Mouse (Mus musculus) kidney, postnatal 0 days (tissue): ENCODE data around the gene Igf2r. TPM values are rescaled to one million over a fixed set of nuclear protein-coding genes. Genes with fewer than 3 reads are reported as not detected.

Source experiments
- ATAC-seq: fragments of 200-750 bp; cut with Nextera tagmentation; replicated peaks from 2 replicates; pipeline ENCODE4 v1.8.0; 2017; ENCODE audit warnings: low read depth, moderate number of reproducible peaks, moderate TSS enrichment, moderate library complexity; ENCODE audit not compliant: low FRiP score
- DNase-seq: peaks from one replicate; pipeline ENCODE4 v3.0.0-alpha.2; 2016; ENCODE audit warnings: low spot score
- H3K27ac ChIP-seq: fragments of 300-500 bp; sonication (generic); 2 replicates; pipeline ENCODE4 v1.5.1; 2014; ENCODE audit warnings: mild to moderate bottlenecking
- H3K27me3 ChIP-seq: fragments of 300-500 bp; sonication (generic); 2 replicates; pipeline ENCODE4 v1.6.1; 2014; ENCODE audit warnings: low read length, mixed read lengths; ENCODE audit not compliant: insufficient read depth
- H3K36me3 ChIP-seq: fragments of 300-500 bp; sonication (generic); 2 replicates; pipeline ENCODE4 v1.6.1; 2014; ENCODE audit warnings: low read length, mixed read lengths; ENCODE audit not compliant: insufficient read depth
- H3K4me1 ChIP-seq: fragments of 300-500 bp; sonication (generic); replicated peaks from 2 replicates; pipeline ENCODE4 v1.6.1; 2014; ENCODE audit warnings: antibody characterized with exemption, low read length, mixed read lengths; ENCODE audit not compliant: insufficient read depth
- H3K4me2 ChIP-seq: fragments of 300-500 bp; sonication (generic); 2 replicates; pipeline ENCODE4 v1.6.1; 2014; ENCODE audit warnings: mild to moderate bottlenecking, low read length, moderate library complexity, mixed read lengths
- H3K4me3 ChIP-seq: fragments of 300-500 bp; sonication (generic); replicated peaks from 2 replicates; pipeline ENCODE4 v1.5.1; 2014; ENCODE audit warnings: low read depth, low read length
- H3K9ac ChIP-seq: fragments of 300-500 bp; sonication (generic); 2 replicates; pipeline ENCODE4 v1.6.1; 2014; ENCODE audit warnings: low read depth, low read length
- H3K9me3 ChIP-seq: fragments of 300-500 bp; sonication (generic); replicated peaks from 2 replicates; pipeline ENCODE4 v1.6.1; 2016; ENCODE audit warnings: low read length, inconsistent platforms, mixed read lengths
- CTCF ChIP-seq: IDR thresholded peaks from 2 replicates; pipeline ENCODE4 v1.5.1; 2016; ENCODE audit warnings: antibody characterized with exemption, low read depth, mild to moderate bottlenecking, moderate library complexity
- WGBS: fragments of 180-500 bp; shearing (Covaris S2); extraction: QIAGEN DNeasy Blood & Tissue Kit; methylation state at CpG from one replicate; pipeline ENCODE4 v1.1.7; 2014; 5-methylcytosine and 5-hydroxymethylcytosine counted together
- polyA plus RNA-seq: library from polyadenylated mRNA; unstranded; fragments of >200 nt; fragmentation: Nextera tagmentation; extraction: Ambion mirVana; gene quantifications from 2 replicates; pipeline ENCODE4 v1.2.1, GENCODE M21; 2015

Igf2r gene
- polyA plus RNA-seq, 1 experiment from 2014 or later, result 16.1 TPM

GRCm38 (mm10) chr17:12744071-12744470 is 25.4 kb downstream of the Igf2r start:
- Histone ChIP-seq H3K4me1 (peaks cover 9% of the 10 kb centered on the region), H3K36me3 (peaks cover 35% of the 10 kb centered on the region), H3K4me2 (no peak overlapping the region), H3K9me3 (no peaks in the 10 kb centered on the region; the same call in 1 of the 2 replicates), H3K27ac (0 out of 2 replicates have a peak overlapping the region, but pooled peaks have one; percentile 6), H3K4me3 (no peak overlapping the region), H3K9ac (no peak overlapping the region), H3K27me3 (no peaks in the 10 kb centered on the region)
- TF ChIP-seq CTCF, result no peak
- DNase-seq, result no peak
- ATAC-seq, result no peak
- WGBS, result 62% methylated on average over 1 of the region's 1 CpGs

DNA sequence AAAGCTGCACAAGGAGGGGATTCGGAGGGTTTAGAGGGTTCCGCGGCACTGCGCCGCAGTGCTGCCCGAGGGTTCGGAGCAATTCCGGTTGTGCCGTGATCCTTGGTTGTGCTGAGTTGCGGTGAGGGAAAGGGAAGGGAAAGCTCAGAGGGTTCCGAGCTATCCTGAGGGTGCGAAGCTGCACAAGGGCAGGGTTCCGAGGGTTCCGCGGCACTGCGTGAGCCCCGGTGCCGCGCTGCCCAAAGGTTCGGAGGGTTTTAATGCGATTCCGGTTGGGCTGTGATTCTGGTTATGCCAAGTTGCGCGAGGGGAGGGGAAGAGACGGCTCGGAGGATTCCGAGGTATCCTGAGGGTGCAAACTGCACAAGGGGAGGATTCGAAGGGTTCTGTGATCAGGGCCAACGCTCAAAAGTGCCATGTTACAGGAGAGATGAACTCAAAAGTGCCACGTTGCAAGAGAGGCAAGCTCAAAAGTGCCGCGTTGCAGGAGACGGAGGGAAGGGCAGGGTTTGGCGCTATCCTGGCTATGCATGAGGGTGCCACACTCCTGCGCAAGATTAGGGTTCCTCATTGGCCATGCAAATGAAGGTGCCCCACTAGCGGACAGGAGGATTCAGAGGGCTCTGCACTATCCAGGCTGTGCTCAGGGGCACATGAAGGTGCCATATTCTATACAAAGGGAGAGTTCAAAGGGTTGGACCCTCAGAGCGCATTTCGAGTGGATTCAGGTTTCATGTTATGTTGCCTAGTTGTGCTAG is 27.1 kb downstream of the Igf2r start:
- no peak for DNase-seq
- peaks cover 38% of the 10 kb centered on the region for H3K36me3 ChIP-seq
- H3K4me3 ChIP-seq, result peak overlapping the region; percentile 56
- peaks cover 14% of the 10 kb centered on the region; the same call in 1 of the 2 replicates for H3K4me1 ChIP-seq
- no peaks in the 10 kb centered on the region for H3K27me3 ChIP-seq
- ATAC-seq, result 0 out of 2 replicates have a peak, but pooled peaks have one; percentile 14
- H3K9ac ChIP-seq, result peak overlapping the region; percentile 65
- peak overlapping the region; percentile 49 for H3K4me2 ChIP-seq
- no peak for TF ChIP-seq CTCF
- H3K9me3 ChIP-seq, result no peaks in the 10 kb centered on the region; the same call in 1 of the 2 replicates
- peak overlapping the region; percentile 84 for H3K27ac ChIP-seq
- 45% methylated on average over 38 of the region's 38 CpGs for WGBS

DNA sequence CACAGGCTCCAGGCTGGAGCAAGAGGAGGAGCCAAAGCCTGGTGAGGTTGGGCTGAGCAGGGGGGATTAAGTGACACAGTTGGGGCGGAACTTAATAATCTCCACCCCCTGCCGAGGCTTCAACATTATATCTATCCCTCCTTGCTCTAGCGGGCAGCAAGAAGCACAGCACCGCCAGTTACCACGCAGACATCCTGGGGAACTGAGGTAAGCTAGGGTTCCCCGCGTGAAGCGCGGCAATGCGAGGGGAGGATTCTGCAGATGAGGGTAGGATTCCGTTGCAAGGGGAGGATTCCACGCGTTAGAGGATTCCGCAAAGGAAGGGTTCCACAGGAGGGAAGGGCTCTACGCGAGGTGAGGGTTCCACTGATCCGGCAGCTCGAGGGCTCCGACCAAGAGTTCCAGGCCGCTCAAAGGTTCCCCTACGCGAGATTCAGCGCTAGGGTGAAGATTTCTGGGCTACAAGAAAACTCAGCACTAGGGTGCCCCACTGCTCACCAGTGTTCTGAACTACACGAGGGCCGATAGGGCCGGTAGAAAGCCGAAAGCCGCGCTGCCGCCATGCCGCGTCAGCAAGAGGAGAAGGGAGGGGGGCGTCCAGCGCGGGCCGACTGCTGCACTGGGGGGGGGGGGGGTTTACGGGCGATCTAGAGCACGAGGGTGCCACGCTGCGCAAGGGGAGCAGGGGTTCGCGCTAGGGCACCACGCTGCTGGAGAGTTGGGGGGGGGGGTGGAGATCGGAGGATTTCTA is 28.1 kb downstream of the Igf2r start:
- Histone ChIP-seq H3K27ac (peak overlapping the region; percentile 84), H3K4me2 (peak overlapping the region; percentile 49), H3K9ac (peak overlapping the region; percentile 65), H3K27me3 (no peaks in the 10 kb centered on the region), H3K9me3 (no peaks in the 10 kb centered on the region; the same call in 1 of the 2 replicates), H3K4me3 (peak overlapping the region; percentile 56), H3K36me3 (peaks cover 38% of the 10 kb centered on the region), H3K4me1 (peaks cover 14% of the 10 kb centered on the region; the same call in 1 of the 2 replicates)
- TF ChIP-seq CTCF, result no peak
- DNase-seq (peak; percentile 95), ATAC-seq (peak; percentile 90)
- 56% methylated on average over 38 of the region's 45 CpGs for WGBS

DNA sequence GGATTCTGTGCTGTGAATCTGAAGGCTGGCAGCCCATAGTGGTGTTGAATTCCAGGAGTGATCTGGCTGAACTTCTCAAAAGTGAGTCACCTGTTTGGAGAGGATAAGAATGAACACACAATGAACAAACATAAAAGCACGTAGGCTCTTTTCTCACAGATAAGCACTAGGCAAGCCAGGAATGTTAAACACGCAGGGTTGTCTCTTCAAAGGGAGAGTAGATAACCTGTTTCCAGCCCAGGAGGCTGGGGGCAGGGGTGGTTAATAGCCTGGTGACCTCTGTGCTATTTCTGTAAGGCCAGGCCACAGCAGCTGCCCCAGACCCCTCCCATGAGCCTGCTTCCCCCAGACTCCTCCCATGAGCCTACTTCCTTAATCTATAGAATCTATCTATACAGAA is 29.1 kb downstream of the Igf2r start:
- 50% methylated on average over 2 of the region's 2 CpGs for WGBS
- no peak for ATAC-seq
- H3K4me2 ChIP-seq, result no peak overlapping the region
- H3K4me3 ChIP-seq, result no peak overlapping the region
- H3K4me1 ChIP-seq, result peaks cover 14% of the 10 kb centered on the region; the same call in 1 of the 2 replicates
- H3K36me3 ChIP-seq, result peaks cover 28% of the 10 kb centered on the region
- H3K9ac ChIP-seq, result no peak overlapping the region
- TF ChIP-seq CTCF, result no peak
- peak overlapping the region; percentile 65; the same call in 1 of the 2 replicates for H3K27ac ChIP-seq
- no peaks in the 10 kb centered on the region; the same call in 1 of the 2 replicates for H3K9me3 ChIP-seq
- H3K27me3 ChIP-seq, result no peaks in the 10 kb centered on the region
- no peak for DNase-seq

DNA sequence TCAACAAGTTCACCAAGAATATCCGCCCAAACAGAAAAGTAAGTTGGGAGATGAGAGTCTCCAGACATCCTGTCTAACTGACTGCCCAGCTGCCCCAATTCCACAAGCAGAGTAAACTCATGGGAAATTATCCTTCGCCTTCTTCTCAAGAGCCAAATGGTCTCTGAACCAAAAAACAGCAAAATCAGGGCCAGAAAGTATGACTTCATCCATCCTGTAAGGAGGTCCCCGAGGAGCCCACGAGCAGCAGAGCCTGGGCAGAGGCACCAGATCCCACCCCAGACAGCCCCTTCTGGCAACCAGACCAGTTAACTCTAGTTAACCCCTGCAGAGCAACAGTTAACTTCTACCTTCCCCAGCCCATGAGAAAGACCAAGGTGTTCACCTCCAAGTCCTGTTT is 29.9 kb downstream of the Igf2r start:
- ATAC-seq (no peak), DNase-seq (no peak)
- no peaks in the 10 kb centered on the region for H3K27me3 ChIP-seq
- H3K4me1 ChIP-seq, result peaks cover 16% of the 10 kb centered on the region; the same call in 1 of the 2 replicates
- 61% methylated on average over 4 of the region's 4 CpGs for WGBS
- H3K4me3 ChIP-seq, result no peak overlapping the region
- peak overlapping the region; percentile 65 for H3K27ac ChIP-seq
- H3K9ac ChIP-seq, result no peak overlapping the region
- no peak for TF ChIP-seq CTCF
- no peaks in the 10 kb centered on the region; the same call in 1 of the 2 replicates for H3K9me3 ChIP-seq
- no peak overlapping the region for H3K4me2 ChIP-seq
- H3K36me3 ChIP-seq, result peaks cover 26% of the 10 kb centered on the region

- Histone ChIP-seq H3K4me2 (no peak overlapping the region), H3K4me1 (peaks cover 27% of the 10 kb centered on the region), H3K36me3 (peaks cover 22% of the 10 kb centered on the region), H3K4me3 (no peak overlapping the region), H3K27ac (peak overlapping the region; percentile 39), H3K9ac (no peak overlapping the region), H3K9me3 (no peaks in the 10 kb centered on the region; the same call in 1 of the 2 replicates), H3K27me3 (no peaks in the 10 kb centered on the region)
- no peak for ATAC-seq
- no peak for DNase-seq
- 0 out of 2 replicates have a peak, but pooled peaks have one; percentile 4 for TF ChIP-seq CTCF
- WGBS, result 52% methylated on average over 1 of the region's 1 CpGs
Measured at GRCm38 (mm10) chr17:12737934-12738333, 31.5 kb downstream of the Igf2r start.
